Mouse (Mus musculus) common myeloid progenitor, adult 5-6 weeks (primary cell): ENCODE data around the gene Arhgap32. TPM values are rescaled to one million over a fixed set of nuclear protein-coding genes. Genes with fewer than 3 reads are reported as not detected.

ENCODE experiments used
- ATAC-seq: replicated peaks from 2 replicates; pipeline ENCODE4 v1.8.0; 2016; ENCODE audit warnings: low read depth, mild to moderate bottlenecking, moderate TSS enrichment, inconsistent platforms; ENCODE audit not compliant: poor library complexity, severe bottlenecking
- total RNA-seq: library from RNA; stranded (forward); fragments of 200-1000, 187-1606 nt; gene quantifications from 2 replicates; pipeline ENCODE4 v1.2.3, GENCODE M21; 2017

Gene Arhgap32
- total RNA-seq, 1 experiment from 2014 or later = 12.4 TPM

GRCm38 (mm10) chr9:32242921-32243617 lies 127.1 kb downstream of the Arhgap32 start:
- no peak for ATAC-seq

- ATAC-seq = no peak
Measured at GRCm38 (mm10) chr9:32245237-32245636, 129.3 kb downstream of the Arhgap32 start.

DNA sequence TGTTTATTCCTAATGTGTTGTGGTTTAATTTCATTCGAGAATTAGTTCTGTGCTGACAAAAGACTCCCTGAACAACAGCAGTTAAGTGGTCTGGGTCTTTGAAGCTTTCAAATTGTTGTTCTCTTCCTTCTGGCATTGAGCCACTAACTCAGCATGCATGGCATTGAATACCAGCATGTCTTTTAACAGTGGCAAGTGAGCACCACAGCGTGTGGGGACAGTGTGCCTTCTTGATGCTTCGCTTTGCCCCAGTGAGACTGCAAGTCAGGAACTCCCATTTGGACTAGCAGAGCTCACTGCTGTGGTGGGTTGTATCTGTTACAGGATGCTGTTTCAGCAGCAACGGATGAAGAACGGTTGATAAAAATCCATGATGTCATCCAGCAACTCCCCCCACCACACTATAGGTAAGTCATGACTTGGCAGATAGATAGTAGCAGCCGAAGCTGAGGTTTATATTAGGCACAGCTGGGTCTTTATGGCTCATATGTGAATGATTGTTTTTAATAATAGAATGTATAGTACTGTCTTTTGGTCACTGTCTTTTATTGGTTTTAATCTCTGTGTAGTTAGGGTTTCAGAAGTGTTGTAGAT lies 130.3 kb downstream of the Arhgap32 start:
- no peak for ATAC-seq

- no peak for ATAC-seq
Measured at GRCm38 (mm10) chr9:32250486-32250885, 134.6 kb downstream of the Arhgap32 start.

- ATAC-seq = no peak
Measured at GRCm38 (mm10) chr9:32253721-32254120, 137.8 kb downstream of the Arhgap32 start.

DNA sequence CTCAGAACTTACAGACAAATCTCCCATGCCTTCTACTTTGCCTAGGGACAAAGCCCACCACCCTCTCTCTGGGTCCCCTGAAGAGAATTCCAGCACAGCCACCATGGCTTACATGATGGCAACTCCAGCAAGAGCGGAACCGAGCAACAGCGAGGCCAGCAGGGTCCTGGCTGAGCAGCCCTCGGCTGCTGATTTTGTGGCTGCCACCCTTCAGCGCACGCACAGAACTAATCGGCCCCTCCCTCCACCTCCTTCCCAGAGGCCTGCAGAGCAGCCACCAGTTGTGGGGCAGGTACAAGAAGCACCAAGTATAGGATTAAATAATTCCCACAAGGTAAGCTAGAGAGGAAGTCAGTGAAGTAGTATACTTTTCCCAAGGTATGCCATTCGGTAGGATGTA lies 141.4 kb downstream of the Arhgap32 start:
- ATAC-seq = no peak

- ATAC-seq = no peak
Measured at GRCm38 (mm10) chr9:32257882-32258281, 141.9 kb downstream of the Arhgap32 start.

GRCm38 (mm10) chr9:32271896-32272444 lies 156.0 kb downstream of the Arhgap32 start:
- ATAC-seq = peak; percentile 95

GRCm38 (mm10) chr9:32278052-32278451 lies 162.1 kb downstream of the Arhgap32 start:
- no peak for ATAC-seq

- ATAC-seq = no peak
Measured at GRCm38 (mm10) chr9:32279789-32280188, 163.9 kb downstream of the Arhgap32 start.

- ATAC-seq = peak; percentile 95
Measured at GRCm38 (mm10) chr9:32280456-32280855, 164.5 kb downstream of the Arhgap32 start.

- ATAC-seq = no peak
Measured at GRCm38 (mm10) chr9:32283591-32283990, 167.7 kb downstream of the Arhgap32 start.

DNA sequence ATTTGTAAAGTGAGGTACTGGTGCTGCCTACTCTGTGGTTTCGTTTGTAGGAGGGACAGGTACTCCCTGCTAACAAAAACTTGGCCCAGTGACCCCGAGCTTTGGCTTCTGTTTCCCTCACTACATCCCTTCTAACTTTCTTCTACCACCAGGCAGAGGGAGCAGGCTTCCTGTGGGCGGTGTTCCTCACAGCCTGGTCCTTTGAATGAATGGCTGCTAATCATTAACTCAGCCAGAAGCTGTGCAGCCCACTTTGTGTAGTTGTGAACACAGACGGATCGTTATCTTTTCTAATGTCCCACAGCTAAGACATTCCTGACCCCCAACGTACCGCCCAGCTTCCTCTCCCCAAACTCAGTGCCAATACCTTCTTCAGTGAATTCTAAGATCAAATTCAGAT lies 175.7 kb downstream of the Arhgap32 start:
- ATAC-seq = 0 out of 2 replicates have a peak, but pooled peaks have one; percentile 15

GRCm38 (mm10) chr9:32292686-32293085 lies 176.8 kb downstream of the Arhgap32 start:
- no peak for ATAC-seq

- ATAC-seq = no peak
Measured at GRCm38 (mm10) chr9:32295061-32295800, 179.3 kb downstream of the Arhgap32 start.

DNA sequence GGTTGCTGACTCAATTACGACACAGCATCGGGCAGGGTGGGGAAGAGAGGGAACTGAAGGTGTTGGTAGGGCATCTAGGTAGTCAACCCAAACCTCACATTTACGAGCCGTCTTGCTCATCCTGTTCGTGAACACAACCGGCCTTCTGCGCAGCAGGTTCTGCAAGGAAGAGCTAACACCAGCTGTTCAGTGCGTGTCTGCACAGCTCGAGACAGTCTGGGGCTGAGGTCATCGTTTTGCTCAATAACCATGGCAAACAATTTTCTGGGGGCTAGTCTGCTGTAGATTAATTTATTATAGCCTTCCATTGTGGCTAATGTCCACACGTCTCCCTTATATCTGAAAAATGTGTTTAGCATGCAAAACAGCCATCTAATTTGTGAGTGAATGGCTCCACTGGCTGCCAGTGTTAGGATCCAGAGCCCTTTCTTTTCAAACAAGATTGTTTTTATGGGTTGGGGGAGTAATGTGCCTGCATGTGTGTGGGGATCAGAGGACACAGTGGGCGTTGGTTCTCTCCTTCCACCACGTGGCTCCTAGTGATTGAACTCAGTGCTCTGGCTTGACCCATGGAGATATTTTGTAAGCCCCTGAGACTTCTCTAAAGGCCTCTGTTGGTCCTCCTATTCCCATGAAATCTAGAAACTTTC lies 186.7 kb downstream of the Arhgap32 start:
- ATAC-seq = no peak

DNA sequence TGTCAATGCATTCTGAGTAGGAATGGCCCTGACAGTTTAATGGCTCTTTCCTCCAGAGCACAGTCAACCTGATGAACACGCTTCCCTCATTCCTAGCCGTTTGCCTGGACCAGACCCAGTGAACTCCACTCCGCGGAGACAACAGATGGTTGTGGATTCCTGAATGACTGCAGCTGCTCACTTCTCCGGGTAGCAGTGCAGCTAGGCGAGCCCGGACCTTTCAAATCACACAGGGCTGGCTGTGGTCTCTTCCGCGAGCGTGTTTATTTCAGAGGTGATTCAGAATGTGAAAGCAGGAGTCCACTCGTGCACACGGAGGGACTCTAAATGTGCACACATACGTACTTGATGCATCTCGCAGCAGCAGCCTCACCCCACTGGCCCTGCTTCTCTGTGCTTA lies 195.8 kb downstream of the Arhgap32 start:
- no peak for ATAC-seq

GRCm38 (mm10) chr9:32312208-32312607 lies 196.3 kb downstream of the Arhgap32 start:
- no peak for ATAC-seq

GRCm38 (mm10) chr9:32314071-32314470 lies 198.1 kb downstream of the Arhgap32 start:
- no peak for ATAC-seq

- ATAC-seq = no peak
Measured at GRCm38 (mm10) chr9:32315999-32316398, 200.1 kb downstream of the Arhgap32 start.
